Mouse (Mus musculus): ENCODE data around the gene Zfp108. TPM values are rescaled to one million over a fixed set of nuclear protein-coding genes. Genes with fewer than 3 reads are reported as not detected.

Gene Zfp108
- polyA plus RNA-seq, 1 experiment from 2014 or later: 5.7 TPM

Other genes with a start within 250 kb of the Zfp108 start
- gene Vmn1r183, start 201.5 kb upstream of the Zfp108 start, polyA plus RNA-seq (2015; fragmentation: Nextera tagmentation; extraction: Ambion mirVana): not detected in 2 replicates
- gene Zfp180, start 172.9 kb upstream of the Zfp108 start, polyA plus RNA-seq (2015; fragmentation: Nextera tagmentation; extraction: Ambion mirVana): 44.0 and 46.7 TPM in 2 replicates
- gene Zfp112, start 142.5 kb upstream of the Zfp108 start, polyA plus RNA-seq (2015; fragmentation: Nextera tagmentation; extraction: Ambion mirVana): 10.5 and 12.7 TPM in 2 replicates
- gene Zfp235, start 120.6 kb upstream of the Zfp108 start, polyA plus RNA-seq (2015; fragmentation: Nextera tagmentation; extraction: Ambion mirVana): 26.9 and 31.5 TPM in 2 replicates
- 10.0 and 10.7 TPM in 2 replicates for gene Zfp114, start 79.7 kb upstream of the Zfp108 start, polyA plus RNA-seq (2015; fragmentation: Nextera tagmentation; extraction: Ambion mirVana)
- 7.2 and 7.4 TPM in 2 replicates for gene Zfp111, start 43.4 kb upstream of the Zfp108 start, polyA plus RNA-seq (2015; fragmentation: Nextera tagmentation; extraction: Ambion mirVana)
- 5.5 and 6.2 TPM in 2 replicates for gene Zfp109, start 17.2 kb upstream of the Zfp108 start, polyA plus RNA-seq (2015; fragmentation: Nextera tagmentation; extraction: Ambion mirVana)
- gene Zfp93, start 15.6 kb downstream of the Zfp108 start, polyA plus RNA-seq (2015; fragmentation: Nextera tagmentation; extraction: Ambion mirVana): 11.7 and 12.8 TPM in 2 replicates
- gene Zfp61, start 46.4 kb downstream of the Zfp108 start, polyA plus RNA-seq (2015; fragmentation: Nextera tagmentation; extraction: Ambion mirVana): 56.0 and 56.3 TPM in 2 replicates
- gene Zfp94, start 61.9 kb downstream of the Zfp108 start, polyA plus RNA-seq (2015; fragmentation: Nextera tagmentation; extraction: Ambion mirVana): 25.9 and 26.6 TPM in 2 replicates
- gene Tescl, start 79.1 kb downstream of the Zfp108 start, polyA plus RNA-seq (2015; fragmentation: Nextera tagmentation; extraction: Ambion mirVana): not detected in 2 replicates
- not detected in 2 replicates for gene Lypd5, start 94.4 kb downstream of the Zfp108 start, polyA plus RNA-seq (2015; fragmentation: Nextera tagmentation; extraction: Ambion mirVana)
- gene Kcnn4, start 115.5 kb downstream of the Zfp108 start, polyA plus RNA-seq (2015; fragmentation: Nextera tagmentation; extraction: Ambion mirVana): 0.63 and 0.80 TPM in 2 replicates
- 30.3 and 35.2 TPM in 2 replicates for gene Smg9, start 144.8 kb downstream of the Zfp108 start, polyA plus RNA-seq (2015; fragmentation: Nextera tagmentation; extraction: Ambion mirVana)
- gene Irgc1, start 197.5 kb downstream of the Zfp108 start, polyA plus RNA-seq (2015; fragmentation: Nextera tagmentation; extraction: Ambion mirVana): not detected in 2 replicates
- gene Plaur, start 207.7 kb downstream of the Zfp108 start, polyA plus RNA-seq (2015; fragmentation: Nextera tagmentation; extraction: Ambion mirVana): 2.1 and 2.3 TPM in 2 replicates
- 67.8 and 86.8 TPM in 2 replicates for gene Cadm4, start 227.2 kb downstream of the Zfp108 start, polyA plus RNA-seq (2015; fragmentation: Nextera tagmentation; extraction: Ambion mirVana)

All from forebrain, embryonic 16.5 days (tissue).